Mouse (Mus musculus): ENCODE results near the gene Cables2.
"Not testable (repeated sequence)": the region's sequence is repeated elsewhere in the genome, so short reads cannot be mapped to it uniquely, and the experiment has no call there.

Gene Cables2

DNA sequence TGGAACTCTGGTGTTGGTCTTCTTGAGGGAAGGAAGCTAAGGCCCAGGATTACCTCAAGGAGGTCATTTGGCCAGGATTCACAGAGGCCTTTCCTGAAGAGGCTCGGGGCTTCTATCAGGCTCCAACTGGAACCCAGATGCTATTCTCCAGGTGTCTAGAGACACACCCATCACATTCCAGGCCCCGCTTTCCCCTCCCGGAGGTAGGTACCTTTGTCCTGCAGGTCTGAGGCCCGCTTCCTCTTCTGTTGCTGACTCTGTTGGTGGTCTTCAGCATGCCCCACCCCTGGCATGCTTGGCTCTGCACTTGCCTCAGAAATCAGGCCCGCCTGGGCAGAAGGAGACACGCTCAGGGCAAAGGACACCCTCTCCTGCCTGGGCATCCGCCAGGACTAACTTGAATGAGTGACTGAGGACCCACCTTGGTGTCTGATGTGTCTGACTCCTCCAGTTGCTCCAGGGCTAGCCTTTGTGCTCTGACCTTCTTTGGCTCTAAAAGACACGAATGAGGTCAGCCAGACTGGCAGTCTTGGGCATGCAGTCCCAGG, 4.6 kb upstream of the Cables2 start:
- no peak for DNase-seq (ENCODE audit: low spot score in 2 of 2)

DNA sequence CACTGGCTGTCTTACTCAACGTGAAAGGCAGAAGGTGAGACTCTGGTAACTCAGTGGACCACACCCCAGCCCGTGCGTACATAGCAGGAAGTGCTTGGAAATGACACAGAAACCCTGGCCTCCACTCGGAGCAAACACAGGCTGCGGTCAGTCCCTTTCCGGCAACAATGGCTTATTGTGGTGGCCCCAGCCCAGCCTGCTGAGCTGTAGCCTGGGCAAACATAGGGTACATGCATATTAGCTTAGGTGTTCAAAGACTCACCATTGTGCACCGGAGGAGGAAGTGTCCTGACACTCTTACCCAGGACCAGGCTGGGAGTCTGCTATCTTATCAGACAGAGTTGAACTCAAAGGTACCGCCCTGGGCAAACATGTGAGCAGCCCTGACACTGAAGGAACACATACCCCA, 3.6 kb upstream of the Cables2 start:
- no peak for DNase-seq (ENCODE audit: low spot score in 2 of 2)

DNA sequence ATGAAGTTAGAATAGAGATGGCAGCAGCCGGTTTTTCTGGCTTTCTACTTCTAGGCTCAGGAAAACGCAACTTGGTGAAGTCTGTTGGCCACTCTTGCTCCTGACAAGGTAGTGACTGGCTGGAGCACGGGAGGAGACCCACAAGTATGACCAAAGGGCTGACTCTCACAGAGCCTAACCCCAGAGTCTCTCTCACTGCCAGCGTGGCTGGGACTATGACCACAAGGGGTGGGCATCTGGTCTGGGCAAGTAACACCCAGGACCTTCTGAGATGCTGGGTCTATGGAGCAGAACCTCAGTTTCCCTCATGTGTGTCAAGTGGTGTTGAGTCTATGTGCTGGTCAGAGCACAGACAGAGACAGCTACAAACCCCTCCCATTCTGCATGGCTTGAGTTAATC, 3.1 kb upstream of the Cables2 start:
- DNase-seq (ENCODE audit: low spot score in 2 of 2), result no peak

GRCm38 (mm10) chr2:180275836-180276235, 2.5 kb upstream of the Cables2 start:
- peak in 1 of 2 experiments; percentile 79 for DNase-seq (ENCODE audit: low spot score in 2 of 2)

DNA sequence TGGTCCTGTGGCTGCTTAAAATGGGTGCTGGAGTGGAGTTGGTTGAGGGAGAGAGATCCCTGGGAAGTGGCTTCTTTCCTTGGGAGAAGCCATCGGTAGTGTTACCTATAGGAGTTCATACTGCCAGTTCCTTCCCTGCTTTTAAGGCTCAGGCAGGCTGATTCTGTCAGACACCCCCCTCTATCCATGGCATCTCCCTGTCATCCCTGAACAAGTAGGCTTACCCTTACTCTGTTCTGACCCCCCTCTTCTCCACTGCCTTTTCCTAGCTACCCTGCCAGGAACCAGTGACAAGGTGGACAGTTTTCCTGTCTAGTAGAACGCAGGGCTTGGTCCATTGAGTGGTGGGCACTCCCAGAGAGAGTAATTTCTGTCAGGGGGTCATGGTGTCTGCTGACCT, 1.2 kb upstream of the Cables2 start:
- no peak for DNase-seq (ENCODE audit: low spot score in 2 of 2)

- peak; percentile 61 to 75 for DNase-seq (ENCODE audit: low spot score in 2 of 2)
Observed at GRCm38 (mm10) chr2:180272884-180273321, 393 bp downstream of the Cables2 start.

DNA sequence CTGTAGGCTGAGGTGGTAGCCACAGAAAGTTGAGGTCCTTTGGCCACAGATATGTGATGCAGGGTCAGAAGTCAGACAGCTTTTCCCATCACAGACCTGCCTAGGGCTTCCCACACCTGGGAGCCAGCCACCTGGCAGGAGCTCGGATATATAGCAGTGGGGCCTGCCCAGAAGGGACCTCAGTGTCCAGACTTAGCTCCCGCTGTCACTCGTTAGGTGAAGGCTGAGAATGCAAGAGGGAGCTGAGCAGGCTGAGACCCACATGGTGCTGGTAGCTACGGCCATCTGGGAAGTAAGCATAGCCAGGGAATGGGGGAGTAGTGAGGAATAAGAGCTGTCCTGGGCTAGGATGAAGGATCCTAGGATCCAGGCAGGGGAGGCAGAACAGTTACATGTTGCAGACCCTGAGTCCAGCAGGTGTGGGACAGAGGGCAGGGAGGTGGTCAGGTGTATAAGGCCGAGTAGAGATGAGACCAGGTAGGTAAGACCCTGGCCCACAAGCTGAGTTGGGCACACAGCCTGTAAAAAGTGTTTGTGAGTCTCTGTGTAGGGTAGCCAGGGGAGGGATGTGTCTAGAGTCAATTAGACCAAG, 1.4 kb downstream of the Cables2 start:
- DNase-seq (ENCODE audit: low spot score in 2 of 2), result no peak

GRCm38 (mm10) chr2:180270537-180271255, 2.6 kb downstream of the Cables2 start:
- DNase-seq (ENCODE audit: low spot score in 2 of 2), result no peak

GRCm38 (mm10) chr2:180269329-180269728, 4.0 kb downstream of the Cables2 start:
- DNase-seq (ENCODE audit: low spot score in 2 of 2), result no peak

- no peak for DNase-seq (ENCODE audit: low spot score in 2 of 2)
Observed at GRCm38 (mm10) chr2:180267955-180268354, 5.3 kb downstream of the Cables2 start.

- no peak for DNase-seq (ENCODE audit: low spot score in 2 of 2)
Observed at GRCm38 (mm10) chr2:180262891-180263290, 10.4 kb downstream of the Cables2 start.

DNA sequence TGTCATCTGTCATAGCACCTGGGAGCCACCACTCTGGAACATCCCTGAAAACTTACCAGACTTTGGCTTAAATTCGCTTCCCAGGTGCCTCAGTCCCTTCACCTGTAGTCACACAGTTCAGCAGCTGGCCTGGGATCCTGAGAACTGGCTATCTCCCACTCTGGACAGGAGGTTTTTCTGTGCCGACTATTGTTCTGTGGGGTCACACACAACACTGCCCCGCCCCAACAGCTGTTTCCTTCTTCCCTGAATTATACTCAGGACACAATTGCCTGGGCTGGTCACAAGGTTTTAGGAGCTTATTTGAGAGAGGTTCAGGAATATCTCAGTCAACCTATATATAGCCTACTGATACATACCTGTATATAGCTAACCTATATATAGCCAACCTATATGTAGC, 10.9 kb downstream of the Cables2 start:
- DNase-seq (ENCODE audit: low spot score in 2 of 2), result no peak

DNA sequence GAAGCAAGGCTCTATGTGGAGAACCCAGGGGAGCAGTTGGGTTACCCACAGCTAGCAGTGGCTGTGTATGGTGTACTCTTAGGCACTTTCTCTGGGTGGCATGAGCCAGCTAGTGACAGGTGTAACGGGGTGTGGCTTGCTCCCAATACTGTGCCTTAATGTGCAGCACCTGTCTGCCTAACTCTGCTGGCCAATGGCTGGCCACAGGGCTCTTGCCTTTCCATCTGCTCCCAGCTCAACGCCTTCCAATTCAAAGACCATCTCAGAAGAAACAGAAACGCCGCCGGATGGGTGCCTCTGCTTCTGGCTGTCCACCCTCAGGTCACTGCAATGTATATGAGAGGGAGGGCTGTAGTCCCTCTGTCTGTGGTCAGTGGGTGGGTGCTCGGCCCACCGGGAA, 11.4 kb downstream of the Cables2 start:
- DNase-seq (ENCODE audit: low spot score in 2 of 2), result no peak

DNA sequence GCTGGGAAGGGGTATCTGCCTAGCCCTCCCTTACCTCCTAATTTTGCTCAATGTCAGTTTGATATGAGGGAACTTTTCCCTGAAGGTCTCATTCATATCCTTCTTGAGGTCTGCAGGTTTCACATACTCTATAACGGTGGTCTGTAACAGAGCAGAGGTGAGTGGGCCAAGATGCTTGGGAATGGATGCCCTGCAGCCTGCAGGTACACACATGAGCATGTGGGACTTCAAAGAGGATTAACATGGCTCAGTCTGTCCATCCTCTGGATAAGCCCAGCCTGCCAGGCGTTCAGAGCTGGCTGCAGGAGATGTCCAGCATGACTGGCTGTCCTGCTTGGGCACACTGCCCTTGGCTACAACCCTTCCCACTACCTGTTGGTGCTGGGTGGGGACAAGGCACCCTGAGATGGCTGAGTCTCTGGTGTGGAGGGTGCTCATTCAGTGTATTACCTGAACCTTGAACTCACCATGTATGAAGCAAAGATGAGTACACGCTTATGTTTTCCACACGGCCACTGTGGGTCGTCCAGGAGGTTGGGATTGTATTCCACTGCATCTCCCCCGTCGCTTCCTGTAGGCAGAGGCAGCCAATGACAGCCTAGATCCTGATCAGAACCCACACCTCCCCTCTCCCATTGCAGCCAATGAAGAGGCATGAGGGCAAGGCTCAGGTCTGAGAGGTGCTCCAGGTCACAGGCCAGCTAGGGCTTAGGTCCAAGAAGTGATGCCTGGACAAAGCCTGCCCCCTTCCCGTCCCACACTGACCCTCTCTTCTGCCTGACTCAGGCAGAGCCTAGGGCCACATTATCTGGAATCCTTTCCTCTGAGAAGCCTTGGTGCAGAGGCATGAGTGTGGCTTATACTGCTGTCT, 12.5 kb downstream of the Cables2 start:
- DNase-seq (ENCODE audit: low spot score in 2 of 2), result no peak

- not testable (repeated sequence) for DNase-seq (ENCODE audit: low spot score in 2 of 2)
Observed at GRCm38 (mm10) chr2:180259826-180260609, 13.3 kb downstream of the Cables2 start.

DNA sequence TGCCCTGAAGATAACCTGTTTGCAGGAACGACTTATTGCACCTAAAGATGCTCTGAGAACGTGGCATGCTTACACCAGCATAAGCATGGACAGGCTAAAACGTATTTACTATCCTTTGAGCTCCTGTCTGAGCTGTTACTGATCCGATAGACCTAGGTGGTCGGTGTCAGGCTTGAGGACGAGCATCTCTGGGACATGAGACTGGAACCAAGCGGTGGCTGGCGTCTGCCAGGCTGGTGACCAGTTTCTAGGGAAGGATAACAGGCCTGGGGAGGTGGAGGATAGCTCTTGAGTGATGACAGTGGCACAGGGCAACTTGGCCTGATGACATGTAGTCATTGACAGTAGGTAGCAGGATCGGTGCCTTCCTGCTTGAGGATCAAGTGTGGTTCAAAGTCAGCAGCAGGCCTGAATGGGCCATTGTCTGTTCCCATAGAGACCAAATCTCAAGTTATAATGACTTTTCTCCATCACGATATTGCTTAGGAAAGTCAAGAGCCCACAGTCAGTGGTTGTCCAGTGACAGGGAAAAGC, 14.3 kb downstream of the Cables2 start:
- DNase-seq (ENCODE audit: low spot score in 2 of 2), result not testable (repeated sequence)

GRCm38 (mm10) chr2:180257963-180258865, 15.1 kb downstream of the Cables2 start:
- no peak for DNase-seq (ENCODE audit: low spot score in 2 of 2)

DNA sequence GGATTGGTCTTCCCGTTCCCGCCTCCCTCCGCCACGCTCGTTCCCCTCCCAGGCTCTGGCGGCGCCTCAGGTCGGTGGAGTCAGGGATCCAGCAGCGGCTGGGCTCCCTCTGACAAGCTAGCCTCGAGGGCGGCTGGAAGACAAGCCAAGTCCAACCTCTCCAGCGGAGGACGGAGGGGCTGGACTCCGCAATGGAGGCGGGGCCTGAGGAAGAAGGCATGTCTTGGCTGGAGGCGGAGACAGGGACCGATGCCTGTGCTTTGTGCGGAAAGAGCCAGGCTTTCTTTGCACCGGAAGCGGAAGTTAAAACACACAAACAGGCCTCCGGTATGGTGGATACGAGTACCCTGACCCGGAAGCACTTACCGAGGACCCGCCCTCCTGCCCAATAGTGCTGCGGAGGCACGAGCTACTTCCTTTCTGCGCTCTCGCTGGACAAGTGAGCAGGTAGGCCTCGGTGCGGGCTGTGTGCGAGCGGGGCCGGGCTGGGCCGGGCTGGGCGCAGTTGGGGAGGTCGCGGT, 16.2 kb downstream of the Cables2 start, which contains the start of gene Rps21:
Gene Rps21 (plus strand): TSS at position 377 of the 521 bp plus-strand sequence.
- peak; percentile 96 to 98 for DNase-seq (ENCODE audit: low spot score in 2 of 2)

DNA sequence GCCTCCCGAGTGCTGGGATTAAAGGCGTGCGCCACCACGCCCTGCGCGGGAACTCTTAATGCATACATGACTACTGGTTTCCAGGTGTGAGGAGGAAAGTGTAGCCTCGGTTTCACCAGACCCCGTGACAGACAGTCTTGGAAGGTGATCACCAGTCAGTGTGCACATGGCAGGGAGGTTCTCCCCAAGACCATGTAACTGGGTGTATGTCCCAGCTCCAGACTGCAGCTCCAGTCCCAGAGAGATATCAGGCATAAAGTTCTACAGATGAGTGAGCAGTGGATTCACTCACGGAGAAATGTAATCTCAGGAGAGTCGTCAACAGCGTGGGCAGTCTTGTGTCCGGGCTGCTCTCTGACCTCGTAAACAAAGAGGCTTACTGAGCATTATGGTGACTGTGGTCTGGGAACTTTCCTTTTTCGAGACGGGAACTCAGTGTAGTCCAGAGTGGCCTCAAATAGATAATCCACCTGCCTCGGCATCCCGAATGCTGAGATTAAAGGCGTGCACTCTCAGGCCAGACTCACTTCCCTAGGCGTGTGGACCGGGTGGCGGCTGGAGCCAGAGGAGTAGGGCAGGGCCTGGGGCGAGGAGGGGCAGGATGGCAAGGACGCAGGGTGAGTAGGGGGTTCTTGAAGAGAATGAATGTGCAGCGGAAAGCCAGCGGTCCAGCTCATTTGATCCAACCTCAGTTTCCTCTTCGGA, 16.8 kb downstream of the Cables2 start:
- DNase-seq (ENCODE audit: low spot score in 2 of 2), result no peak

Data from frontal cortex, postnatal 10 days (tissue).